Mouse (Mus musculus) neural tube, embryonic 10.5 days (tissue): ENCODE measurements around the gene Psmd9.

Experiments used
- DNase-seq: peaks from one replicate; pipeline ENCODE4 v3.0.0-alpha.2; 2017; ENCODE audit warnings: low spot score; ENCODE audit errors: extremely low spot score

Psmd9 gene

DNA sequence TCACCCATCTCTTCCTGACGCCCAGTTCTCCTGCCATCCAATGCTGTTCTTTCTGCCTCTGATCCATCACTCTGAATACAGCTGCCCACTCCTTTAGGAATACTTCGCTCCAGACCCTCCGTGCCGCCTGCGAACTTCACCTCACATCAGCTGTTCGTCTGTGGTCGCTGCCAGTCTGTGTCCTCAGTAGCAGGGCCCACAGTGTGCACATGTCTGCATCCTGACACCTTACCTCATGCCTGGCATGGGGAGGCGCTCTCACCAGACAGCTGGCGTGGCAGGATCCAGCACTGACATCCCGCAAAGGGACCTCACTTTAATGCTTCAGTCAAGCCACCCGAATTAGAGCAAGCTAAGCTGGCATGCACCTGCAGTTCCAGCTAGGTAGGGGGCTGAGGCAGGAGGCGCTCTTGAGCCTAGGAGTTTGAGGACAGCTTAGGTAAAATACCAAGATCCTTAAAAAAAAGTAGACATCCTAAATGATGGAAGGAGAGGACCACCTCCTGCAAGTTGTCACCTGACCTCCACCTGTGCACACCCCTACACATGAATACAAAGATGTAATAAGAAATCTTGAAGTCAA is 127.1 kb downstream of the Psmd9 start:
- DNase-seq, result no peak

DNA sequence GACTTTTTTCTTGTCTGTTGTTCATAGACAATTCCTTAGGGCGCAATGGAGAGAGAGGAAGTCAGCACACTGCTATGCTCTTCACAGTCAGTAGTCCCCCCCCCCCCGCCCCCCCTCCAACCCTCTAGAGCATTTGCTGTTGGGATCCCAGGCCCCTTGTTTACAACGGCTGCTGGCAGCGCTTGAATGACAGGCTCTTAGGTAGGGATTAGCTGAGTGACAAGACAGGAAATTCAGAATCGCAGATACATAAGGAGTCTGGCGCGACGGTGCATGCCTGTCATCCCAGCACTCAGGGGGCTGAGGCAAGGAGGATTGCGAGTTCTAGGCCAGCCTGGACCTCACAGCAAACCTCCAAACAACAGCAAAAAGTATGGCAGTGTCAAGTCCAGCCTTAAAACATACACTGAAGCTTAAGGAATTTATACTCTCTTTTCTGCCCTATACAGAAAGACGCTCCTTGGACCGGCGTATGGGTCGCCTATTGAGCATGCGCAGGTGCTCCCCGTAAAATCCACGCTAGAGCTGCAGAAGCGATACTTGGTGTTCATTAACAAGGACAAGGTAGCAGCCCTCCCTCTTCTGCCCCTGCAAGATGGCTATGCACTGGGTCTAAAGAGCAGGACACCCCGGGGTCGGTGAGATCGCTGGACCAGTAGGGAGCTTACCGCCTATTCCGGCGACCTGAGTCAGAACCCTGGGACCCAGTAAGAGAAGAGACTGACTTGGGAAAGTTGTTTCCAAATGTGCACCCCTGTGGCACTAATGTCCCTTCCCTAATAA is 128.0 kb downstream of the Psmd9 start:
- DNase-seq, result no peak

DNA sequence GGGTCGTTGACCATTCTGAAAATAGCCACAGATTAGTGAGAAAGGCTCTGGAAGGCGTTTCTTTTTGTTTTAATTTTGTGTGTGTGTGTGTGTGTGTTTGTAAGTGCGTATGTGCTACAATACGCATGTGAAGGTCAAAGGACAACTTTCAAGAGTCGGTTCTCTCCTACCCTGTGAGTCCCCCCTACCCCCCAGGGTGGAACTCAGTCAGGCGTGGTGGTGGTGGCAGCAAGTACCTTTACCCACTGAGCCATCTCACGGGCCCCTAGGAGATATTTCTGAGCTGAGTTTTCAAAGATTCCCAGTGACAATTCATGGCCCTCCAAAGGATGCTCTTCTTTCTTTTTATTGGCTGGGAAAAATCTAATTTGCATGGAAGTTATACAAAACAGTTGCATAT is 128.6 kb downstream of the Psmd9 start:
- no peak for DNase-seq

DNA sequence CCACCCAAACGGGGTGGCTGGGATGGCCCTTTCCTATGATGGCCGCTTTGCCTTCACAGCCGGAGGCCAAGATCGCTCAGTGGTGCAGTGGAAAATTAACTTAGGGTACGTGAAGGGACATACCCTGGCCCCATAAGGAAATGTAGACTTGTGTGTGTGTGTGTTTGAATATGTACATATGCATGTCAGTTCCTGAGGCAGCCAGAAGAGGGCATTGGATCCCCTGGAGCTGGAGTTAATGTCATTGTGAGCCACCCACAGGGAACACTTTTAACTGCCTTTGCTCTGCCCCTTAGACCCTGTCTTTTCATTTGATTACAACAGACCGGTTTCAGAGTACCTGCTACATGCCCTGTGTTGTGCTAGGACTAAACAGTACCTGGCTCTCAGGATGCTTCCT is 129.3 kb downstream of the Psmd9 start:
- no peak for DNase-seq
